Mouse (Mus musculus) erythroblast, embryonic 14.5 days (primary cell): ENCODE results near the gene Pitpnc1.

Experiments
- GATA1 ChIP-seq: IDR thresholded peaks from 2 replicates; pipeline ENCODE4 v1.6.1; 2012; ENCODE audit warnings: low read length, inconsistent platforms, mixed read lengths
- TAL1 ChIP-seq: IDR thresholded peaks from 3 replicates; pipeline ENCODE4 v1.6.1; 2012; ENCODE audit warnings: low read length, inconsistent platforms, mixed read lengths

- TF ChIP-seq GATA1 (no peak), TAL1 (no peak)
Observed at GRCm38 (mm10) chr11:107213745-107214144, 256.8 kb downstream of the Pitpnc1 start.
